Mouse (Mus musculus) splenic B cell, adult 2 months (primary cell): ENCODE measurements at regions not wholly inside any gene's neighbourhood (a gene's known extent, or its start where the extent isn't known, plus 50 kb on each side); places are given as distances from the start of the nearest gene placed in this dataset.

Experiments
- DNase-seq: peaks from one replicate; pipeline ENCODE4 v3.0.0-alpha.2; 2011; ENCODE audit warnings: low read depth, low spot score
- H3K27me3 ChIP-seq: 2 replicates; pipeline ENCODE4 v1.6.1; 2012; ENCODE audit warnings: mild to moderate bottlenecking, low read length, moderate library complexity, mixed read lengths; ENCODE audit not compliant: control insufficient read depth, poor library complexity, insufficient read depth, severe bottlenecking
- H3K36me3 ChIP-seq: 2 replicates; pipeline ENCODE4 v1.6.1; 2012; ENCODE audit warnings: mild to moderate bottlenecking, low read length, moderate library complexity, mixed read lengths; ENCODE audit not compliant: control insufficient read depth, poor library complexity, insufficient read depth, severe bottlenecking

GRCm38 (mm10) chr13:72947374-72948165 is 312.7 kb upstream of the Irx4 start:
- no peak for DNase-seq
- Histone ChIP-seq H3K27me3 (no peaks in the 10 kb centered on the region), H3K36me3 (no peaks in the 10 kb centered on the region)

GRCm38 (mm10) chr13:72958616-72959518 is 301.4 kb upstream of the Irx4 start:
- Histone ChIP-seq H3K36me3 (no peaks in the 10 kb centered on the region), H3K27me3 (no peaks in the 10 kb centered on the region)
- DNase-seq: no peak

GRCm38 (mm10) chr13:72961291-72961690 is 299.0 kb upstream of the Irx4 start:
- Histone ChIP-seq H3K27me3 (no peaks in the 10 kb centered on the region), H3K36me3 (no peaks in the 10 kb centered on the region)
- no peak for DNase-seq

DNA sequence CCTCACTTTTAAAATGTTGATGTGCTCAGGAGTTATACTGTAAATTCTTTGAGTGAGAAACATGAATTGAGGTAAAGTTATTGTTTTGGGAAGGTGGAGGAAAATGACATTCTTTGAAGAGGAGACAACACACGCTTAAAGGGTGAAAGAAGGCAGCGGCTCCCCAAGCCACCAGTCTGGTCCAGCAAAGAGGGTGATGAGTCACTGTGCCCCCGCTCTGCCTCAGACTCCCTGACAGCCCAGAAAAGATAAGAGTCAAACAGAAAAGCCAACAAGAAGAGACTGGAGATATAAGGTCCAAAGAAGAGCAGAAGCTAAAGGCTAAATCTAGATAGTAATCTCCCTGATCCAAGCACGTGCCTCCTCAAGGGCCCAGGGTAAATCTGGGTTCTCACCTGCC is 288.1 kb upstream of the Irx4 start:
- H3K36me3 ChIP-seq: no peaks in the 10 kb centered on the region
- H3K27me3 ChIP-seq: no peaks in the 10 kb centered on the region
- no peak for DNase-seq

GRCm38 (mm10) chr13:72972894-72973293 is 287.4 kb upstream of the Irx4 start:
- H3K27me3 ChIP-seq: no peaks in the 10 kb centered on the region
- DNase-seq: no peak
- H3K36me3 ChIP-seq: no peaks in the 10 kb centered on the region

- Histone ChIP-seq H3K27me3 (no peaks in the 10 kb centered on the region), H3K36me3 (no peaks in the 10 kb centered on the region)
- no peak for DNase-seq
Observed at GRCm38 (mm10) chr13:72977213-72977612, 283.1 kb upstream of the Irx4 start.

- no peak for DNase-seq
- H3K27me3 ChIP-seq: no peaks in the 10 kb centered on the region
- H3K36me3 ChIP-seq: no peaks in the 10 kb centered on the region
Observed at GRCm38 (mm10) chr13:72977971-72978370, 282.3 kb upstream of the Irx4 start.

DNA sequence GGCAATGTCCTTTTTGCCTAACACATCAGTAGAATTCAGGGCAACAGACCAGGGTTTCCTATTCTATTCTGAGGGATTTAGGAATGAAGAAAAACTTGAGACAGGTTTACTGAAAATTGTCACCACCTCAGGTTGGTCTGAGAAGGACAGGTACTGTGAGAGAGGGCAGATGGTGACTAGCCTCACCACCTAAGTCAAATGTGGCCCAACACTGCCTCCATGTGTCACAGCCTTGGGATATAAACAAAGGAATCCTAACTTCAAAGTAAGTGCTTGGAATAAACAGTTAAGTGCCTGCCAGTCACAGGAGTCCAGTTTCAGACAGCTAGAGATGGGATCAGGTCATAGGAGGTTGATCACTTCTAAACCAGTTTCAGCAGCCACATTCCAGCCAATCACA is 281.3 kb upstream of the Irx4 start:
- DNase-seq: no peak
- H3K27me3 ChIP-seq: no peaks in the 10 kb centered on the region

DNA sequence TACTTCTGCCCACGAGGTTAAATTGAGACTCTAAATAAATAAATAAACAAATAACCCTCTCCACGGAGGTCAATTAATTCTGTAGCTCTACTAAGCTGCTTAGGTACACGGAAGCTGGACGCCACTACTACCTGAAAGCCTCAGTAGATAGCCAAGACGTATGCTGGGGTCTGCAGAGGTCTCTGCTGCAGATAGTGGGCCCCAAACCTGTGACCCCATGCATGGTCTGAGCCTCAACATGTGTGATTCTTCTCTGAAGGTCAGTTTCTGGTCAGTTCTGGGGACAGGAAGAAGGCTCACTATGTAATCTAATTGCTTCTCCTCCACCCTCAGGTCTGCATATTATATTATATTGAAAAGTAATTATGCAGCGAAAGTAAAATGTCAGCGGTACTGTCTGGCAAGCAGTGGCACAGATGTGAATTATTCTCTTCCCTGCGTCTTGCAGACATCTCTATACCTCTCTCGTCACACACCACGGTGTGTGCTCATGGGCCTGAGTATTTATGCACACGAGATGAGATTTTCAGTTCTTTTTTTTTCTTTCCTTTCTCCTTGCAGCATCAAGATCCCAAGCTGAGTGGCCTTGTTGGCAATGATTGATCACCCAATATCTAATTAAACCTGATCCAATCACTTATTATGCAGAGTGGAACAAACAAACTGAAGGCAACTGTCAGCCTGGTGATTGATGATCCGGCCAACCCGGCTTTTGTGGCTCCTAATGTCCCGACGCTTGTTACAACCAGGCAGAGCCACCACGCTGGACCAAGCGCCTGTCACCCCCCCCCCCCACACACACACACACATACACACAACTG is 267.5 kb upstream of the Irx4 start:
- Histone ChIP-seq H3K36me3 (no peaks in the 10 kb centered on the region), H3K27me3 (no peaks in the 10 kb centered on the region)
- no peak for DNase-seq

More for the DNA sequence above, 281.3 kb upstream of the Irx4 start:
- no peaks in the 10 kb centered on the region for H3K36me3 ChIP-seq

GRCm38 (mm10) chr13:72993410-72993858 is 266.8 kb upstream of the Irx4 start:
- no peak for DNase-seq
- no peaks in the 10 kb centered on the region for H3K36me3 ChIP-seq

GRCm38 (mm10) chr13:72994538-72994937 is 265.7 kb upstream of the Irx4 start:
- H3K36me3 ChIP-seq: no peaks in the 10 kb centered on the region
- no peak for DNase-seq
- no peaks in the 10 kb centered on the region for H3K27me3 ChIP-seq

More at GRCm38 (mm10) chr13:72993410-72993858, 266.8 kb upstream of the Irx4 start:
- H3K27me3 ChIP-seq: no peaks in the 10 kb centered on the region

DNA sequence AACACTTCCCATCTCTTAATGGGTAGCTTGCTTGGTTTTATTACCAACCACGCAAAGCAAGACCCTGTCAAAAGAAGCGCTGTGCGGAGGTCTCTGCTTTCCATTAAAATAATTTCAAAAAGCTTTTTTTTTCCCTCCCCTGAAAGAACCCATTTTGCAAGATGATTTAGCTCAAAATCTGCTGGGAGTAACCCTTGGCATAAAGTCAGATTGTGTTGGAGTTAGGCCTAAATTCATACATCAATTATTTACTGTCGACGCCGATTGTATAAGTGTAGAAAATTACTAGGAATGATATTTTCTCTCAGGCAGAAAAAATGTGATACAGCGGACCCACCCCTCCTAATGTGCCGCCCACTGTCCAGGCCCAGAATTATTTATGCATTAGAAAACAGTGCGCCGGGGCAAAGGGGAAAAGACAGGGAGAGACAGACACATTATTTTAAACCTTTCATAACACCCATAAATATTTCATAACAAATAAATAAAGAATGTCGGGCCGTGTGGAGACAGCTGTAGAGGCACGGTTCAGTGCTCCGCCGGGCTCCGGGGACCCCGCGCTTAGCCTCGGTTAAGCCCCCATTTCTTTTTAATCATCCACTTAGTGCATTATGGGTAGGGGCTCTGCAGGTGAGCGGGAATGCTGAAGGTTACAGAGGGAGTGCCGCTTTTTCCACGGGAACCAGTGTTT is 251.3 kb upstream of the Irx4 start:
- DNase-seq: no peak
- H3K36me3 ChIP-seq: no peaks in the 10 kb centered on the region
- H3K27me3 ChIP-seq: no peaks in the 10 kb centered on the region

DNA sequence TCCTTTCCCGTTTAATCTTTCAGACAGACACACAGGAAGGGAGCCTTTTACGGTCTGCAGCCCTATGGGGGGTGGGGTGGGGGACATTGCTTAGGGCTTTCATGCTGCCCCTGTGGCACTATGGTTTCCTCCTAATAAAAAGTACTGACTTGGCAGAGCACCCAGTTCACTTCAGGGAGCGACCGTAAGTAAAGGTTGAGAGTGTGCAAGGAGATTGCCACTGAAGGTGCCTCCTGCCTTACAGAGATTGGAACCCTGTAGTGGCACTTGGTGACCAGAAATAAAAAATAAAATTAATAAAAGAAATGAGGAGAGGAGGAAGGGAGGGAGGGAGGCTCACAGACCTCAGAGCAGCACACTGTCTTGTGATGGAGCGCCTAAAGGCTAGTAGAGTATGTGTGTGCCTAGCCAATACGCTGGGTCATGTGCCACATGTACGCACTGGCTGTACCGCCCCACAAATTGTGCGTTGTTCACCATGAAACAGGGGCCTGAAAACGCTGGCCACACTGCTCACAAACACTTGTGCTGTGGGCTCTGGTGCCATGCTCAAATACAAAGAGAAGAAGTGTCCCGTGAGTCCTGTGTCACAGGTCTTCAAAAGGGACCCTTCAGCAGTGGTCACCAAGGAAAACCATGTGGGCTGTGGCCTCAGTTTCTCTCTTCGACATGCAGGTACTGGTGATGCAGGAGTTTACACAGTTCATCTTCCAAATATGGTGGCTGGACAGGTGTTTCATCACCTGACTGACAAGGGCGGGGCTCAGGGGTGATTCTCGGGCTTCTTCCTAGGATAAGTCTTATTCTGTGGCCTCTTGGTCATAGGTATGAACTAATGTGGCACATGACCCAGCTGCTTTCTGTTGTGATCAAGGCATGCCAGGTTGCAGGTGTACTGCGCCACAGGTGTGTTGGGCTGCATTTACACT is 250.5 kb upstream of the Irx4 start:
- Histone ChIP-seq H3K27me3 (no peaks in the 10 kb centered on the region), H3K36me3 (no peaks in the 10 kb centered on the region)
- no peak for DNase-seq
